Comparison of ENCODE assay signal across 1 mouse cellular context in the genomic region with DNA sequence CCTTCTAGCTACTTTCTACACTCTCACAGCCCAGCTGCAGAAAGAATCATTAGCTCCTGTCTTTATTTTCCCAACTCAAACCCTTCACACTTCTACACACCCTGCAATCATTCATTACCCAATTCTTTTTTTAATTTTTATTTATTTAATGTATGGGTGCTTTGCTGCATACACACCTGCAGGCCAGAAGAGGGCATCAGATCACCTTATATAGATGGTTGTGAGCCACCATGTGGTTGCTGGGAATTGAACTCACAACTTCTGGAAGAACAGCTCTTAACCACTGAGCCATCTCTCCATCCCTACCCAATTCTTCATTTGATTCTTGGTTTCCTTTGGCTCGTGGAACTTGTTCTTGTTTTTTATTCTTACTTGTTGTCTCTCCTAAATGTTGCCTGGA.
TF ChIP-seq lines count a peak whose summit lies in the region.

No protein-coding gene starts in this region.

TF ChIP-seq in MEL, 35 proteins besides CTCF, POLR2A, EP300 and RAD21:
- TF ChIP-seq ETS1 (IDR thresholded peaks at IDR 0.05; ENCODE audit: low read depth, low read length) (no peak), ZMIZ1 (IDR thresholded peaks at IDR 0.05; ENCODE audit: low read depth, low read length) (no peak), MAZ (IDR thresholded peaks at IDR 0.05; ENCODE audit: low read depth, low read length) (no peak), ZNF384 (IDR thresholded peaks at IDR 0.05; ENCODE audit: low read depth, low read length) (0 out of 2 replicates have a peak, but pooled peaks have one; percentile 13), TAL1 (IDR thresholded peaks at IDR 0.05; ENCODE audit: low read length) (no peak), JUND (IDR thresholded peaks at IDR 0.05; ENCODE audit: low read depth, low read length) (no peak), MEF2A (IDR thresholded peaks at IDR 0.05; ENCODE audit: extremely low read depth, insufficient replicate concordance, low read depth, low read length, poor library complexity, severe bottlenecking) (no peak), BHLHE40 (IDR thresholded peaks at IDR 0.05; ENCODE audit: borderline replicate concordance, low read depth, low read length) (no peak), USF1 (IDR thresholded peaks at IDR 0.05; ENCODE audit: low read depth, low read length) (0 out of 2 replicates have a peak, but pooled peaks have one; percentile 6), RCOR1 (IDR thresholded peaks at IDR 0.05; ENCODE audit: low read depth, low read length) (no peak), MYC (IDR thresholded peaks at IDR 0.05; ENCODE audit: low read depth, low read length) (peak; percentile 53; the same call in 1 of the 2 replicates), CHD1 (IDR thresholded peaks at IDR 0.05; ENCODE audit: low read depth, low read length) (no peak), HCFC1 (IDR thresholded peaks at IDR 0.05; ENCODE audit: low read depth, low read length) (no peak), ZC3H11A (IDR thresholded peaks at IDR 0.05; ENCODE audit: low read depth, low read length) (peak; percentile 67), POLR2AphosphoS5 (IDR thresholded peaks at IDR 0.05; ENCODE audit: borderline replicate concordance, low read depth, low read length) (no peak), SMC3 (IDR thresholded peaks at IDR 0.05; ENCODE audit: low read depth, low read length) (peak; percentile 77), GATA1 (IDR thresholded peaks at IDR 0.05; ENCODE audit: low read depth, low read length) (no peak)
